In genomic region chr1:82465321-82465853, GRCm38 (mm10) we compare ENCODE assay signal across 27 mouse cellular contexts.
DNase-seq lines count a peak whose midpoint lies in the region; ATAC-seq and TF ChIP-seq lines count a peak whose summit lies in the region.
"Had no signal": no experiment of that assay in that cellular context is flagged by ENCODE, and none has a peak within 500 bp of the region (broad histone marks: within the 10 kb centered on the region; RNA-seq: fewer than 3 reads in every experiment).

No protein-coding gene starts in this region.

- 0 out of 2 replicates have a peak, but pooled peaks cover 3% of the 10 kb centered on the region for H3K4me1 ChIP-seq in forebrain, embryonic 14.5 days (ENCODE audit: control insufficient read depth, insufficient read depth, low read length)
- H3K4me1 ChIP-seq in forebrain, embryonic 15.5 days, result 0 out of 2 replicates have a peak, but pooled peaks cover 5% of the 10 kb centered on the region
- H3K4me1 ChIP-seq in midbrain, embryonic 11.5 days (ENCODE audit: control insufficient read depth, insufficient read depth, low read length), result no peaks in the 10 kb centered on the region
- H3K4me1 ChIP-seq in midbrain, embryonic 16.5 days (ENCODE audit: control insufficient read depth, insufficient read depth, low read length), result no peaks in the 10 kb centered on the region
- H3K4me1 ChIP-seq: embryonic facial prominence, embryonic 13.5 days had no signal

- TF ChIP-seq POLR2A in brain, embryonic 14.5 days (IDR thresholded peaks at IDR 0.05; ENCODE audit: borderline replicate concordance, extremely low read depth, insufficient read depth, insufficient read length, poor library complexity, severe bottlenecking), result no peak

- 0 out of 2 replicates have a peak, but pooled peaks have one; percentile 26 for ATAC-seq in forebrain, embryonic 14.5 days
- no peak for ATAC-seq in forebrain, embryonic 15.5 days (replicated peaks)
- ATAC-seq in midbrain, embryonic 11.5 days (ENCODE audit: low FRiP score), result 0 out of 2 replicates have a peak, but pooled peaks have one; percentile 9
- no peak for ATAC-seq in midbrain, embryonic 16.5 days
- no peak for ATAC-seq in monocyte, adult 5-6 weeks (replicated peaks; ENCODE audit: insufficient number of reproducible peaks, low FRiP score, low TSS enrichment, poor library complexity, severe bottlenecking)
- ATAC-seq: CD4-positive, CD25-positive, alpha-beta regulatory T cell, adult 4 months; hindbrain, postnatal 0 days; inflammation-experienced regulatory T-cells, adult 6 months; intestine, embryonic 16.5 days had no signal

- no peak overlapping the region for H3K27ac ChIP-seq in forebrain, embryonic 14.5 days (ENCODE audit: low read depth, low read length)
- H3K27ac ChIP-seq in forebrain, embryonic 15.5 days (replicated peaks), result no peak overlapping the region
- no peak overlapping the region for H3K27ac ChIP-seq in midbrain, embryonic 11.5 days (ENCODE audit: low read depth, low read length)
- H3K27ac ChIP-seq in midbrain, embryonic 16.5 days (ENCODE audit: low read length), result no peak overlapping the region
- H3K27ac ChIP-seq: embryonic facial prominence, embryonic 10.5 days; embryonic facial prominence, embryonic 13.5 days; gastrocnemius, adult 2 months; heart, embryonic 13.5 days; hindbrain, embryonic 14.5 days; hindbrain, postnatal 0 days had no signal

- H3K27me3 ChIP-seq in forebrain, embryonic 14.5 days (replicated peaks; ENCODE audit: control insufficient read depth, insufficient read depth, low read length), result no peaks in the 10 kb centered on the region
- no peaks in the 10 kb centered on the region for H3K27me3 ChIP-seq in forebrain, embryonic 15.5 days
- no peaks in the 10 kb centered on the region for H3K27me3 ChIP-seq in midbrain, embryonic 11.5 days (ENCODE audit: control insufficient read depth, insufficient read depth, low read length)
- no peaks in the 10 kb centered on the region for H3K27me3 ChIP-seq in midbrain, embryonic 16.5 days (ENCODE audit: control insufficient read depth, insufficient read depth, low read depth, low read length)
- H3K27me3 ChIP-seq: embryonic facial prominence, embryonic 13.5 days; heart, embryonic 13.5 days had no signal

- DNase-seq in forebrain, embryonic 14.5 days (ENCODE audit: low spot score), result peak; percentile 37
- DNase-seq in midbrain, embryonic 11.5 days (ENCODE audit: low spot score, missing footprints), result peak; percentile 71
- peak; percentile 55 for DNase-seq in brain, embryonic 14.5 days (ENCODE audit: low read depth)
- DNase-seq: adrenal gland, adult 2 months; adrenal gland, postnatal 14 days; cerebellum, adult 11-12 months; cerebellum, adult 8-10 months; cerebellum, postnatal 10 days; cerebellum, postnatal 36 days; embryo, embryonic 11 days; gastrocnemius, adult 2 months; gastrocnemius, postnatal 14 days; heart, adult 18-20 months; heart, postnatal 14 days; heart, postnatal 4 days had no signal

- no peaks in the 10 kb centered on the region for H3K9me3 ChIP-seq in forebrain, embryonic 14.5 days (replicated peaks; ENCODE audit: control insufficient read depth, low read length)
- no peaks in the 10 kb centered on the region for H3K9me3 ChIP-seq in forebrain, embryonic 15.5 days
- H3K9me3 ChIP-seq in midbrain, embryonic 11.5 days (ENCODE audit: control insufficient read depth, low read length), result no peaks in the 10 kb centered on the region
- no peaks in the 10 kb centered on the region for H3K9me3 ChIP-seq in midbrain, embryonic 16.5 days (replicated peaks; ENCODE audit: control insufficient read depth, low read length, poor library complexity, severe bottlenecking)
- H3K9me3 ChIP-seq: embryonic facial prominence, embryonic 10.5 days; embryonic facial prominence, embryonic 13.5 days; heart, embryonic 13.5 days had no signal

- no peak overlapping the region for H3K9ac ChIP-seq in forebrain, embryonic 14.5 days (ENCODE audit: low read length)
- H3K9ac ChIP-seq in forebrain, embryonic 15.5 days (replicated peaks), result no peak overlapping the region
- H3K9ac ChIP-seq in midbrain, embryonic 11.5 days (ENCODE audit: low read length), result no peak overlapping the region
- no peak overlapping the region for H3K9ac ChIP-seq in midbrain, embryonic 16.5 days (ENCODE audit: low read depth, low read length)
- H3K9ac ChIP-seq: embryonic facial prominence, embryonic 13.5 days; heart, embryonic 13.5 days; hindbrain, embryonic 14.5 days had no signal

- no peak overlapping the region for H3K4me2 ChIP-seq in forebrain, embryonic 14.5 days (ENCODE audit: low read length)
- no peak overlapping the region for H3K4me2 ChIP-seq in forebrain, embryonic 15.5 days (replicated peaks)
- H3K4me2 ChIP-seq in midbrain, embryonic 11.5 days, result no peak overlapping the region
- no peak overlapping the region for H3K4me2 ChIP-seq in midbrain, embryonic 16.5 days (ENCODE audit: low read length)
- H3K4me2 ChIP-seq: embryonic facial prominence, embryonic 13.5 days; heart, embryonic 13.5 days; hindbrain, embryonic 14.5 days had no signal

- H3K36me3 ChIP-seq in forebrain, embryonic 14.5 days (ENCODE audit: control insufficient read depth, insufficient read depth, low read length), result no peaks in the 10 kb centered on the region
- H3K36me3 ChIP-seq in forebrain, embryonic 15.5 days, result no peaks in the 10 kb centered on the region
- no peaks in the 10 kb centered on the region for H3K36me3 ChIP-seq in midbrain, embryonic 11.5 days (ENCODE audit: control insufficient read depth, insufficient read depth, low read length)
- H3K36me3 ChIP-seq in midbrain, embryonic 16.5 days (ENCODE audit: control insufficient read depth, insufficient read depth, low read length), result no peaks in the 10 kb centered on the region
- H3K36me3 ChIP-seq: embryonic facial prominence, embryonic 10.5 days; embryonic facial prominence, embryonic 13.5 days; heart, embryonic 13.5 days had no signal

- H3K4me3 ChIP-seq in forebrain, embryonic 14.5 days (ENCODE audit: low read depth, low read length), result no peak overlapping the region
- H3K4me3 ChIP-seq in forebrain, embryonic 15.5 days, result no peak overlapping the region
- H3K4me3 ChIP-seq in midbrain, embryonic 11.5 days (ENCODE audit: low read depth, low read length), result no peak overlapping the region
- H3K4me3 ChIP-seq in midbrain, embryonic 16.5 days (ENCODE audit: low read depth, low read length), result no peak overlapping the region
- H3K4me3 ChIP-seq: embryonic facial prominence, embryonic 10.5 days; embryonic facial prominence, embryonic 13.5 days; erythroblast, embryonic 14.5 days; gastrocnemius, adult 2 months; heart, embryonic 13.5 days had no signal

- 48% methylated on average over 6 of the region's 6 CpGs for WGBS in forebrain, embryonic 14.5 days
- 47% methylated on average over 6 of the region's 6 CpGs for WGBS in forebrain, embryonic 15.5 days
- WGBS in midbrain, embryonic 11.5 days, result 54% methylated on average over 6 of the region's 6 CpGs
- 33% methylated on average over 6 of the region's 6 CpGs for WGBS in midbrain, embryonic 16.5 days

- no peak for TF ChIP-seq CTCF in brain, embryonic 14.5 days (IDR thresholded peaks at IDR 0.05; ENCODE audit: borderline replicate concordance, extremely low read depth, insufficient read depth, insufficient read length)

Comparison
In these comparisons a context has a peak if more than half of its experiments do, and no peak if none do; other contexts are left out.
1. ATAC-seq: peak in forebrain, embryonic 14.5 days (single experiment) and midbrain, embryonic 11.5 days (single experiment); none in forebrain, embryonic 15.5 days (single experiment), midbrain, embryonic 16.5 days (single experiment) and monocyte, adult 5-6 weeks (single experiment).
2. Peak in every context shown above with its lines, with median percentiles within 50 percentile points of each other: DNase-seq.